ENCODE assay signal across 29 mouse cellular contexts in the genomic region with DNA sequence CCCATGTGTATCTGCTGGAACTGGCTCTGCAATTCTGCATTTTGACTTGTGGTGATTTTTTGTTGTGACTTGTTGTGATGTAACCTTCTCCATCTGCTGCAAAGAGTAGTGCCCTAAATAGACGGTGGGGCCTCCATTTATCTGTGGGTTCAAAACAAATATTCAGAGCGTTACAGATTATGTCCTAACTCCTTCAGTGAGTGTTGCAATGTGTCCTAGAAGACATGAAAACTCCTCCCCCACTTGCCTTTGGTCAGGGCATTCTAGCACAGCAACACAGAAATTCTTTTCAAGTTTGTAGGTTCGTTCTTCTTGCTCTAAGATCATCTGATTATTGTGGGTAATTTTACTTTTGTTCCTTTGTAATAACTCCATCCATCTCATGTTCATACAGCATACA.
DNase-seq lines count a peak whose midpoint lies in the region; ATAC-seq and TF ChIP-seq lines count a peak whose summit lies in the region.
"Had no signal": no experiment of that assay in that cellular context is flagged by ENCODE, and none has a peak within 500 bp of the region (broad histone marks: within the 10 kb centered on the region; RNA-seq: fewer than 3 reads in every experiment).

No protein-coding gene starts in this region.

- H3K4me3 ChIP-seq in heart, adult 2 months = no peak overlapping the region
- H3K4me3 ChIP-seq in liver, adult 2 months (ENCODE audit: insufficient read depth, low read depth, low read length) = no peak overlapping the region
- no peak overlapping the region for H3K4me3 ChIP-seq in liver, postnatal 0 days (ENCODE audit: low read depth, low read length)
- H3K4me3 ChIP-seq: erythroblast, embryonic 14.5 days; heart, embryonic 12.5 days; hindbrain, embryonic 10.5 days; hindbrain, embryonic 15.5 days; limb, embryonic 10.5 days; limb, embryonic 15.5 days; neural tube, embryonic 12.5 days had no signal

- no peak for TF ChIP-seq CTCF in heart, adult 2 months (IDR thresholded peaks at IDR 0.05)
- no peak for TF ChIP-seq CTCF in liver, adult 2 months (IDR thresholded peaks at IDR 0.05; ENCODE audit: low read depth, low read length)
- no peak for TF ChIP-seq CTCF in liver, postnatal 0 days (IDR thresholded peaks at IDR 0.05; ENCODE audit: low read depth)

- no peaks in the 10 kb centered on the region for H3K79me2 ChIP-seq in heart, adult 2 months (replicated peaks; ENCODE audit: control insufficient read depth, insufficient read depth, low read length)
- no peaks in the 10 kb centered on the region for H3K79me2 ChIP-seq in liver, adult 2 months (ENCODE audit: control insufficient read depth, insufficient read depth, low read length)

- 46% methylated on average over 3 of the region's 3 CpGs for WGBS in heart, adult 2 months
- WGBS in liver, adult 2 months = 28% methylated on average over 3 of the region's 3 CpGs
- 31% methylated on average over 3 of the region's 3 CpGs for WGBS in liver, postnatal 0 days (ENCODE audit: insufficient replicate concordance)

- TF ChIP-seq POLR2A in heart, adult 2 months (IDR thresholded peaks at IDR 0.05; ENCODE audit: insufficient read depth, low read depth, low read length) = no peak
- no peak for TF ChIP-seq POLR2A in liver, adult 2 months (IDR thresholded peaks at IDR 0.05; ENCODE audit: extremely low read depth, insufficient read depth, low read length)

- H3K9me3 ChIP-seq in liver, postnatal 0 days (ENCODE audit: low read length) = no peaks in the 10 kb centered on the region
- H3K9me3 ChIP-seq: heart, embryonic 12.5 days; hindbrain, embryonic 10.5 days; hindbrain, embryonic 15.5 days; limb, embryonic 10.5 days; limb, embryonic 15.5 days; neural tube, embryonic 12.5 days had no signal

- peak overlapping the region; percentile 28; the same call in 1 of the 2 replicates for H3K27ac ChIP-seq in heart, adult 2 months
- H3K27ac ChIP-seq in liver, adult 2 months (replicated peaks; ENCODE audit: insufficient read depth, low read depth, low read length) = no peak overlapping the region
- no peak overlapping the region for H3K27ac ChIP-seq in liver, postnatal 0 days (ENCODE audit: low read depth)
- H3K27ac ChIP-seq: hindbrain, embryonic 10.5 days; hindbrain, embryonic 15.5 days; limb, embryonic 10.5 days; limb, embryonic 15.5 days; liver, embryonic 14.5 days; neural tube, embryonic 12.5 days had no signal

- H3K4me1 ChIP-seq in heart, adult 2 months (ENCODE audit: control insufficient read depth, insufficient read depth, low read length) = peaks cover 12% of the 10 kb centered on the region
- peaks cover 4% of the 10 kb centered on the region; the same call in 1 of the 2 replicates for H3K4me1 ChIP-seq in liver, adult 2 months (ENCODE audit: control insufficient read depth, insufficient read depth, low read length)
- no peaks in the 10 kb centered on the region for H3K4me1 ChIP-seq in liver, postnatal 0 days (ENCODE audit: insufficient read depth)
- H3K4me1 ChIP-seq: hindbrain, embryonic 15.5 days; neural tube, embryonic 12.5 days had no signal

- H3K4me2 ChIP-seq in liver, postnatal 0 days (ENCODE audit: low read depth, low read length) = no peak overlapping the region
- H3K4me2 ChIP-seq: heart, embryonic 12.5 days; hindbrain, embryonic 15.5 days; limb, embryonic 15.5 days; midbrain, embryonic 11.5 days; neural tube, embryonic 12.5 days had no signal

- H3K9ac ChIP-seq in heart, adult 2 months (ENCODE audit: low read depth, low read length) = no peak overlapping the region
- no peak overlapping the region for H3K9ac ChIP-seq in liver, adult 2 months (ENCODE audit: low read depth, low read length)
- H3K9ac ChIP-seq in liver, postnatal 0 days (replicated peaks) = no peak overlapping the region
- H3K9ac ChIP-seq: heart, embryonic 12.5 days; hindbrain, embryonic 15.5 days; limb, embryonic 15.5 days; liver, embryonic 14.5 days; neural tube, embryonic 12.5 days had no signal

- no peaks in the 10 kb centered on the region; the same call in none of the 2 replicates for H3K36me3 ChIP-seq in heart, adult 2 months (ENCODE audit: control insufficient read depth, insufficient read depth, low read length)
- H3K36me3 ChIP-seq in liver, adult 2 months (ENCODE audit: control insufficient read depth, insufficient read depth, low read length) = no peaks in the 10 kb centered on the region
- H3K36me3 ChIP-seq in liver, postnatal 0 days (replicated peaks; ENCODE audit: insufficient read depth, low read length) = no peaks in the 10 kb centered on the region
- H3K36me3 ChIP-seq: heart, embryonic 12.5 days; hindbrain, embryonic 10.5 days; hindbrain, embryonic 15.5 days; limb, embryonic 10.5 days; limb, embryonic 15.5 days; neural tube, embryonic 12.5 days had no signal

- DNase-seq in heart, adult 2 months = no peak
- no peak for DNase-seq in heart, postnatal 4 days
- peak; percentile 57 for DNase-seq in liver, adult 2 months (ENCODE audit: extremely low read depth, low read depth, low spot score)
- DNase-seq in liver, postnatal 0 days = no peak
- peak; percentile 30 for DNase-seq in lung, postnatal 10 days
- DNase-seq in lung, postnatal 14 days = no peak
- DNase-seq in thymus, postnatal 10 days (ENCODE audit: low spot score in 2 of 2) = no peak
- DNase-seq: adrenal gland, adult 2 months; adrenal gland, postnatal 36 days; cerebellum, adult 18-20 months; cerebellum, postnatal 10 days; gastrocnemius, postnatal 36 days; layer of hippocampus, postnatal 36 days; right cerebral cortex, adult 18-20 months; spleen, adult 18-20 months; thymus, adult 2 months had no signal

- no peak for ATAC-seq in liver, postnatal 0 days
- ATAC-seq: activated CD4-positive, CD25-positive, alpha-beta regulatory T cell, adult 4 months; forebrain, embryonic 16.5 days; inflammation-experienced regulatory T-cells, adult 6 months; midbrain, embryonic 16.5 days had no signal

- intact Hi-C loops in heart, adult 2 months (cut with DNase I) = no loop called here

- no peaks in the 10 kb centered on the region for H3K27me3 ChIP-seq in heart, adult 2 months (ENCODE audit: control insufficient read depth, insufficient read depth, low read length)
- no peaks in the 10 kb centered on the region for H3K27me3 ChIP-seq in liver, adult 2 months (ENCODE audit: control insufficient read depth, insufficient read depth, low read length)
- no peaks in the 10 kb centered on the region for H3K27me3 ChIP-seq in liver, postnatal 0 days (ENCODE audit: insufficient read depth, low read length)
- H3K27me3 ChIP-seq: heart, embryonic 12.5 days; hindbrain, embryonic 15.5 days; limb, embryonic 15.5 days; neural tube, embryonic 12.5 days had no signal

- TF ChIP-seq EP300 in heart, adult 2 months (IDR thresholded peaks at IDR 0.05; ENCODE audit: insufficient read depth, low read depth, low read length) = no peak
- TF ChIP-seq EP300 in liver, postnatal 0 days (IDR thresholded peaks at IDR 0.05; ENCODE audit: low read depth) = no peak

Comparison
In these comparisons a context has a peak if more than half of its experiments do, and no peak if none do; other contexts are left out.
1. DNase-seq: peak in liver, adult 2 months (single experiment) and lung, postnatal 10 days (single experiment); none in heart, adult 2 months (0 of 2), heart, postnatal 4 days (single experiment), liver, postnatal 0 days (single experiment), lung, postnatal 14 days (single experiment) and thymus, postnatal 10 days (0 of 2).